Mouse (Mus musculus) spleen, embryonic (tissue): ENCODE data around the gene Syt14.

ENCODE experiments used
- CTCF ChIA-PET: fragments of 350-600 bp; sonication (Branson Sonifier 250); formaldehyde crosslinking; loops from one replicate; lab custom pipeline; 2022; lab: Charles Lee

The Syt14 gene

GRCm38 (mm10) chr1:192869761-192870160 lies 165.8 kb downstream of the Syt14 start:
- CTCF ChIA-PET = interaction anchor here (0.6 kb wide), 1 partner anchor 149 kb away, joined by 6 read pairs; no protein-coding TSS in a partner anchor

- CTCF ChIA-PET = no interaction called here
Observed at GRCm38 (mm10) chr1:192864440-192864839, 171.1 kb downstream of the Syt14 start.

GRCm38 (mm10) chr1:192861305-192861960 lies 174.1 kb downstream of the Syt14 start:
- CTCF ChIA-PET = no interaction called here

GRCm38 (mm10) chr1:192860273-192860672 lies 175.3 kb downstream of the Syt14 start:
- CTCF ChIA-PET = no interaction called here

GRCm38 (mm10) chr1:192857582-192857981 lies 178.0 kb downstream of the Syt14 start:
- CTCF ChIA-PET = no interaction called here

- CTCF ChIA-PET = no interaction called here
Observed at GRCm38 (mm10) chr1:192856931-192857330, 178.6 kb downstream of the Syt14 start.

GRCm38 (mm10) chr1:192856411-192856810 lies 179.2 kb downstream of the Syt14 start:
- CTCF ChIA-PET = no interaction called here

GRCm38 (mm10) chr1:192855474-192856230 lies 179.9 kb downstream of the Syt14 start, which contains the start of gene Sertad4:
Sertad4 (minus strand) TSS chr1:192855756.
- CTCF ChIA-PET = no interaction called here

GRCm38 (mm10) chr1:192854819-192855271 lies 180.7 kb downstream of the Syt14 start:
- CTCF ChIA-PET = no interaction called here

GRCm38 (mm10) chr1:192853988-192854818 lies 181.4 kb downstream of the Syt14 start:
- CTCF ChIA-PET = interaction anchor here (0.7 kb wide), 1 partner anchor 392 kb away, joined by 3 read pairs; no protein-coding TSS in a partner anchor

GRCm38 (mm10) chr1:192853429-192853828 lies 182.1 kb downstream of the Syt14 start:
- CTCF ChIA-PET = interaction anchor here (0.7 kb wide), 1 partner anchor 393 kb away, joined by 3 read pairs; no protein-coding TSS in a partner anchor

- CTCF ChIA-PET = no interaction called here
Observed at GRCm38 (mm10) chr1:192852047-192852446, 183.5 kb downstream of the Syt14 start.

- CTCF ChIA-PET = no interaction called here
Observed at GRCm38 (mm10) chr1:192851640-192852039, 183.9 kb downstream of the Syt14 start.

GRCm38 (mm10) chr1:192851126-192851525 lies 184.4 kb downstream of the Syt14 start:
- CTCF ChIA-PET = no interaction called here

GRCm38 (mm10) chr1:192849616-192850015 lies 186.0 kb downstream of the Syt14 start:
- CTCF ChIA-PET = no interaction called here

- CTCF ChIA-PET = no interaction called here
Observed at GRCm38 (mm10) chr1:192847254-192847653, 188.3 kb downstream of the Syt14 start.
